ENCODE assay signal across 8 mouse cellular contexts in genomic region chr11:117325468-117326139, GRCm38 (mm10).
A peak's percentile ranks its signal among the peaks of the same experiment; 100 is the strongest.
DNase-seq lines count a peak whose midpoint lies in the region; ATAC-seq and TF ChIP-seq lines count a peak whose summit lies in the region.

No protein-coding gene starts in this region.

- no peak overlapping the region for H3K27ac ChIP-seq in kidney, embryonic 16.5 days (ENCODE audit: low read length)
- H3K27ac ChIP-seq in embryonic facial prominence, embryonic 10.5 days (replicated peaks): peak overlapping the region; percentile 67
- H3K27ac ChIP-seq in lung, postnatal 0 days (ENCODE audit: low read length): no peak overlapping the region

- peaks cover 62% of the 10 kb centered on the region for H3K4me1 ChIP-seq in kidney, embryonic 16.5 days (ENCODE audit: insufficient read depth, low read length)
- H3K4me1 ChIP-seq in embryonic facial prominence, embryonic 10.5 days: peaks cover 91% of the 10 kb centered on the region
- H3K4me1 ChIP-seq in lung, postnatal 0 days (ENCODE audit: insufficient read depth, low read depth, low read length): peaks cover 9% of the 10 kb centered on the region; the same call in 1 of the 2 replicates

- H3K4me3 ChIP-seq in kidney, embryonic 16.5 days (ENCODE audit: low read length): no peak overlapping the region
- peak overlapping the region; percentile 8; the same call in 1 of the 2 replicates for H3K4me3 ChIP-seq in embryonic facial prominence, embryonic 10.5 days
- no peak overlapping the region for H3K4me3 ChIP-seq in lung, postnatal 0 days (ENCODE audit: low read depth, low read length)

- 0 out of 2 replicates have a peak, but pooled peaks have one; percentile 9 for ATAC-seq in kidney, embryonic 16.5 days (ENCODE audit: low FRiP score, low TSS enrichment)
- peak; percentile 42 for ATAC-seq in lung, postnatal 0 days
- no peak for ATAC-seq in erythroblast, adult 5-6 weeks (replicated peaks; ENCODE audit: low FRiP score, poor library complexity, severe bottlenecking)

- no peak for TF ChIP-seq EP300 in lung, postnatal 0 days (IDR thresholded peaks at IDR 0.05)

- H3K27me3 ChIP-seq in kidney, embryonic 16.5 days (ENCODE audit: insufficient read depth, low read length): no peaks in the 10 kb centered on the region
- no peaks in the 10 kb centered on the region for H3K27me3 ChIP-seq in embryonic facial prominence, embryonic 10.5 days (replicated peaks; ENCODE audit: low read depth, poor library complexity, severe bottlenecking)
- no peaks in the 10 kb centered on the region for H3K27me3 ChIP-seq in lung, postnatal 0 days (replicated peaks; ENCODE audit: insufficient read depth, low read length)

- H3K36me3 ChIP-seq in kidney, embryonic 16.5 days (ENCODE audit: insufficient read depth, low read length): no peaks in the 10 kb centered on the region
- H3K36me3 ChIP-seq in embryonic facial prominence, embryonic 10.5 days (replicated peaks): peaks cover 9% of the 10 kb centered on the region
- H3K36me3 ChIP-seq in lung, postnatal 0 days (ENCODE audit: insufficient read depth, low read length): no peaks in the 10 kb centered on the region

- no peak overlapping the region for H3K9ac ChIP-seq in kidney, embryonic 16.5 days (replicated peaks; ENCODE audit: low read length)
- no peak overlapping the region for H3K9ac ChIP-seq in lung, postnatal 0 days (replicated peaks; ENCODE audit: low read depth)

- no peak for TF ChIP-seq CTCF in lung, postnatal 0 days (IDR thresholded peaks at IDR 0.05)

- DNase-seq in kidney, adult 11 months: no peak
- DNase-seq in embryonic facial prominence, embryonic 10.5 days (ENCODE audit: low spot score): no peak
- peak; percentile 45 for DNase-seq in lung, postnatal 0 days (ENCODE audit: low spot score)
- DNase-seq in thymus, postnatal 14 days: peak; percentile 94
- DNase-seq in right cerebral cortex, postnatal 4 days: no peak
- DNase-seq in ovary, postnatal 10 days (ENCODE audit: low spot score): no peak

- 34% methylated on average over 12 of the region's 12 CpGs for whole genome bisulfite sequencing in kidney, embryonic 16.5 days
- WGBS in embryonic facial prominence, embryonic 10.5 days: 26% methylated on average over 12 of the region's 12 CpGs
- 33% methylated on average over 12 of the region's 12 CpGs for WGBS in lung, postnatal 0 days

- no peak overlapping the region for H3K4me2 ChIP-seq in kidney, embryonic 16.5 days (replicated peaks; ENCODE audit: low read depth, low read length)
- H3K4me2 ChIP-seq in lung, postnatal 0 days (replicated peaks; ENCODE audit: low read depth, low read length): no peak overlapping the region

- H3K9me3 ChIP-seq in kidney, embryonic 16.5 days (ENCODE audit: low read length): no peaks in the 10 kb centered on the region
- no peaks in the 10 kb centered on the region for H3K9me3 ChIP-seq in embryonic facial prominence, embryonic 10.5 days
- no peaks in the 10 kb centered on the region for H3K9me3 ChIP-seq in lung, postnatal 0 days (ENCODE audit: low read length)

Comparison
In these comparisons a context has a peak if more than half of its experiments do, and no peak if none do; other contexts are left out.
1. DNase-seq: peak in lung, postnatal 0 days (single experiment) and thymus, postnatal 14 days (single experiment); none in kidney, adult 11 months (single experiment), embryonic facial prominence, embryonic 10.5 days (single experiment), right cerebral cortex, postnatal 4 days (single experiment) and ovary, postnatal 10 days (single experiment).